Mouse (Mus musculus): Measurements from ENCODE around the gene Sbds. TPM values are rescaled to one million over a fixed set of nuclear protein-coding genes. Genes with fewer than 3 reads are reported as not detected.

Sbds gene
- polyA plus RNA-seq, 1 experiment from 2014 or later, result 61.3 TPM

DNA sequence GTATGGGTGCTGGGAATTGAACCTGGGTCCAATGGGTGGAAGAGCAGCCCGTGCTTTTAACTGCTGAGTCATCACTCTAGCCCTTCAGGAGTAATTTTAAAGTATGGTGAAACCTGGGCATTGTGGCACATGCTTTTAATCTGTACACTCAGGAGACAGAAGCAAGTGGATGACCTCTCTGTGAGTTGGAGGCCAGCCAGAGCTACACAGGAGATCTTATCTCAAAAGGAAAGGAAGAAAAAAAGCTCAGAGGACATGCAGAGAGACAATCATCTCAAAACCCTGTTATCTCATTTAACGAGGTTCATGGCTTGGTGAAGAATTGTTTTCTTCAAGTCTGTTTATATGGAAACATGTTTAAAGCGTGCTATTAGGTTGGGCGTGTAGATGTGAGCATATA, 51.4 kb downstream of the Sbds start:
- no peaks in the 10 kb centered on the region for H3K9me3 ChIP-seq (ENCODE audit: control insufficient read depth, low read length)
- H3K4me3 ChIP-seq (ENCODE audit: low read depth, low read length), result no peak overlapping the region
- ATAC-seq (ENCODE audit: insufficient number of reproducible peaks, low FRiP score, low TSS enrichment, low read depth), result no peak
- no peaks in the 10 kb centered on the region for H3K27me3 ChIP-seq (ENCODE audit: control insufficient read depth, insufficient read depth, low read length)
- 85% methylated on average over 4 of the region's 4 CpGs for WGBS
- H3K4me1 ChIP-seq (ENCODE audit: control insufficient read depth, insufficient read depth, low read length), result no peaks in the 10 kb centered on the region
- no peak overlapping the region for H3K9ac ChIP-seq (ENCODE audit: low read length)
- H3K27ac ChIP-seq (replicated peaks; ENCODE audit: low read depth, low read length), result no peak overlapping the region
- peaks cover 6% of the 10 kb centered on the region; the same call in 1 of the 2 replicates for H3K36me3 ChIP-seq (ENCODE audit: control insufficient read depth, insufficient read depth, low read length)
- DNase-seq (ENCODE audit: low spot score), result no peak
- H3K4me2 ChIP-seq (ENCODE audit: low read depth, severe bottlenecking), result no peak overlapping the region

DNA sequence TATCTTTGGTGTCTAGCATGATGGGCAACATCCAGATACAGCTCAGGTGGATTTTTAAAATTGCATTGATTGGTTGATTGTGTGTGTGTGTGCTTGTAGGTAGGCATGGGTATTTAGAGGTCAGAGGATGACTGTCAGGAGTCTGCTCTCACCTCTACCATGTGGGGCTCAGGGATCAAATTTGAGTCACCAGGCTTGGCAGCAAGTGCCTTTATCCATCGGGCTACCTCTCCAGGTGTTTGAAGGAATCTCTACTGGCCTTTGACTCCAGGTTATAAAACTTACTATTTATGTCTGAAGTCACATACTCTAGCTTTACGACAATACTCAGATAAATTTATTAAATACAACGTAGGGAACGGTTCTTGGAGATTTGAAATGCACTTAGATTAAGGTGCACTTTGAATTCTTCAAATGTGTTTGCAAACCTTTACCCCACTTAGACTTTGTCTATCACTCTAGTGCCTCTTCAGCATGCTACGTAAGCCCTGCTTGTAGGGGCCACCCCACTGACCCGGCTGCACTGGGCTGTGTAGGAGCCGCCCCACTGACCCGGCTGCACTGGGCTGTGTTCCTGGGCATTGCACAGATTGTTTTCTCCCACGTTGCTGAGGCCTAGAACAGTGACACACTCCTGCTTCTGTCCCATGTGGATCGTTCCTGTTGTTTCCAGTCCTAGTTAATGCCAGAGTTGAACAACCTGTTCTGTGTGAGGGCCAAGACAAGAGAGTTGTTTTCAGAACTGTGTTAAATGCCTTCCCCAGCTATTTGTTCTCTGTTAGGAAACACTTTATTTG, 54.9 kb downstream of the Sbds start:
- no peak overlapping the region for H3K9ac ChIP-seq (ENCODE audit: low read length)
- ATAC-seq (ENCODE audit: insufficient number of reproducible peaks, low FRiP score, low TSS enrichment, low read depth), result no peak
- no peaks in the 10 kb centered on the region for H3K4me1 ChIP-seq (ENCODE audit: control insufficient read depth, insufficient read depth, low read length)
- DNase-seq (ENCODE audit: low spot score), result no peak
- H3K4me3 ChIP-seq (ENCODE audit: low read depth, low read length), result no peak overlapping the region
- peaks cover 3% of the 10 kb centered on the region; the same call in 1 of the 2 replicates for H3K36me3 ChIP-seq (ENCODE audit: control insufficient read depth, insufficient read depth, low read length)
- no peaks in the 10 kb centered on the region for H3K27me3 ChIP-seq (ENCODE audit: control insufficient read depth, insufficient read depth, low read length)
- 87% methylated on average over 10 of the region's 10 CpGs for WGBS
- H3K4me2 ChIP-seq (ENCODE audit: low read depth, severe bottlenecking), result no peak overlapping the region
- H3K27ac ChIP-seq (replicated peaks; ENCODE audit: low read depth, low read length), result no peak overlapping the region
- no peaks in the 10 kb centered on the region for H3K9me3 ChIP-seq (ENCODE audit: control insufficient read depth, low read length)

DNA sequence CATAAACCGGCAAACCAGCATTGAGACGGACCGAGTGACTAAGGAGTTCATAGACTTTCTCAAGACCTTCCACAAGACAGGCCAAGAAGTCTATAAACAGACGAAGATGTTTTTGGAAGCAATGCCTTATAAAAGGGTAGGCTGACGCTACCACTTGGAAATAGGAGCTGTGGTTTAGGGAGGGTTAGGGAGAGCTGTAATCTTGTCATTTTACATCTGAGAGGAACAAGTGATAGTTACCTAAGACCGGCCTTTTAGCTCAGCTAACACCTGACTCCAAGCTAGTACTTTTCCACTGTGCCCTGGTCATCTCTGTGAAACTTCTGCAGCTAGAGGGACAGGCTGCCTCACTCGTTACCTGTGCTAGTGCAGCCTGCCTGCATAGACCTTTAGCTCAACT, 57.3 kb downstream of the Sbds start:
- WGBS, result 96% methylated on average over 7 of the region's 7 CpGs
- peaks cover 3% of the 10 kb centered on the region; the same call in 1 of the 2 replicates for H3K36me3 ChIP-seq (ENCODE audit: control insufficient read depth, insufficient read depth, low read length)
- no peak overlapping the region for H3K27ac ChIP-seq (replicated peaks; ENCODE audit: low read depth, low read length)
- H3K9ac ChIP-seq (ENCODE audit: low read length), result no peak overlapping the region
- H3K4me1 ChIP-seq (ENCODE audit: control insufficient read depth, insufficient read depth, low read length), result no peaks in the 10 kb centered on the region
- no peak for ATAC-seq (ENCODE audit: insufficient number of reproducible peaks, low FRiP score, low TSS enrichment, low read depth)
- H3K27me3 ChIP-seq (ENCODE audit: control insufficient read depth, insufficient read depth, low read length), result no peaks in the 10 kb centered on the region
- no peak for DNase-seq (ENCODE audit: low spot score)
- no peaks in the 10 kb centered on the region for H3K9me3 ChIP-seq (ENCODE audit: control insufficient read depth, low read length)
- H3K4me3 ChIP-seq (ENCODE audit: low read depth, low read length), result no peak overlapping the region
- H3K4me2 ChIP-seq (ENCODE audit: low read depth, severe bottlenecking), result no peak overlapping the region

- no peak for DNase-seq (ENCODE audit: low spot score)
- H3K27me3 ChIP-seq (ENCODE audit: control insufficient read depth, insufficient read depth, low read length), result no peaks in the 10 kb centered on the region
- no peak overlapping the region for H3K9ac ChIP-seq (ENCODE audit: low read length)
- no peak overlapping the region for H3K4me3 ChIP-seq (ENCODE audit: low read depth, low read length)
- H3K9me3 ChIP-seq (ENCODE audit: control insufficient read depth, low read length), result no peaks in the 10 kb centered on the region
- no peaks in the 10 kb centered on the region for H3K4me1 ChIP-seq (ENCODE audit: control insufficient read depth, insufficient read depth, low read length)
- H3K4me2 ChIP-seq (ENCODE audit: low read depth, severe bottlenecking), result no peak overlapping the region
- 84% methylated on average over 3 of the region's 3 CpGs for WGBS
- ATAC-seq (ENCODE audit: insufficient number of reproducible peaks, low FRiP score, low TSS enrichment, low read depth), result no peak
- no peak overlapping the region for H3K27ac ChIP-seq (replicated peaks; ENCODE audit: low read depth, low read length)
- H3K36me3 ChIP-seq (ENCODE audit: control insufficient read depth, insufficient read depth, low read length), result peaks cover 3% of the 10 kb centered on the region; the same call in 1 of the 2 replicates
These were observed 57.9 kb downstream of the Sbds start for GRCm38 (mm10) chr5:130197454-130197853.

- H3K4me1 ChIP-seq (ENCODE audit: control insufficient read depth, insufficient read depth, low read length), result no peaks in the 10 kb centered on the region
- peaks cover 6% of the 10 kb centered on the region; the same call in 1 of the 2 replicates for H3K36me3 ChIP-seq (ENCODE audit: control insufficient read depth, insufficient read depth, low read length)
- no peaks in the 10 kb centered on the region for H3K27me3 ChIP-seq (ENCODE audit: control insufficient read depth, insufficient read depth, low read length)
- no peak overlapping the region for H3K9ac ChIP-seq (ENCODE audit: low read length)
- no peak overlapping the region for H3K4me2 ChIP-seq (ENCODE audit: low read depth, severe bottlenecking)
- ATAC-seq (ENCODE audit: insufficient number of reproducible peaks, low FRiP score, low TSS enrichment, low read depth), result no peak
- 88% methylated on average over 1 of the region's 1 CpGs for WGBS
- H3K4me3 ChIP-seq (ENCODE audit: low read depth, low read length), result no peak overlapping the region
- no peaks in the 10 kb centered on the region for H3K9me3 ChIP-seq (ENCODE audit: control insufficient read depth, low read length)
- H3K27ac ChIP-seq (replicated peaks; ENCODE audit: low read depth, low read length), result no peak overlapping the region
- DNase-seq (ENCODE audit: low spot score), result no peak
These were observed 59.0 kb downstream of the Sbds start for GRCm38 (mm10) chr5:130196307-130196706.

Other genes with a start within 250 kb of the Sbds start
- gene Asl, start 226.3 kb downstream of the Sbds start, polyA plus RNA-seq (2014; fragmentation: Nextera tagmentation; extraction: Ambion mirVana), result 25.4 and 29.0 TPM in 2 replicates
- gene Crcp, start 226.2 kb downstream of the Sbds start, polyA plus RNA-seq (2014; fragmentation: Nextera tagmentation; extraction: Ambion mirVana), result 29.6 and 30.2 TPM in 2 replicates
- 73.0 and 76.4 TPM in 2 replicates for gene Tpst1, start 182.2 kb downstream of the Sbds start, polyA plus RNA-seq (2014; fragmentation: Nextera tagmentation; extraction: Ambion mirVana)
- 3.7 and 5.8 TPM in 2 replicates for gene Kctd7, start 110.7 kb downstream of the Sbds start, polyA plus RNA-seq (2014; fragmentation: Nextera tagmentation; extraction: Ambion mirVana)
- gene Rabgef1, start 83.7 kb downstream of the Sbds start, polyA plus RNA-seq (2014; fragmentation: Nextera tagmentation; extraction: Ambion mirVana), result 23.6 and 23.7 TPM in 2 replicates
- gene Tmem248, start 38.4 kb downstream of the Sbds start, polyA plus RNA-seq (2014; fragmentation: Nextera tagmentation; extraction: Ambion mirVana), result 36.0 and 39.2 TPM in 2 replicates
- gene Tyw1, start 89 bp upstream of the Sbds start, polyA plus RNA-seq (2014; fragmentation: Nextera tagmentation; extraction: Ambion mirVana), result 30.5 and 32.6 TPM in 2 replicates
- gene Caln1, start 113.9 kb upstream of the Sbds start, polyA plus RNA-seq (2014; fragmentation: Nextera tagmentation; extraction: Ambion mirVana), result 0.11 and 0.24 TPM in 2 replicates
- not detected in 2 replicates for gene A330070K13Rik, start 129.1 kb upstream of the Sbds start, polyA plus RNA-seq (2014; fragmentation: Nextera tagmentation; extraction: Ambion mirVana)